Mouse (Mus musculus) right cerebral cortex, postnatal 25 days (tissue): ENCODE data around the gene Map1lc3b.
A peak's percentile ranks its signal among the peaks of the same experiment; 100 is the strongest.

Experiments
- DNase-seq: peaks from one replicate; pipeline ENCODE4 v3.0.0; 2022

Gene Map1lc3b

DNA sequence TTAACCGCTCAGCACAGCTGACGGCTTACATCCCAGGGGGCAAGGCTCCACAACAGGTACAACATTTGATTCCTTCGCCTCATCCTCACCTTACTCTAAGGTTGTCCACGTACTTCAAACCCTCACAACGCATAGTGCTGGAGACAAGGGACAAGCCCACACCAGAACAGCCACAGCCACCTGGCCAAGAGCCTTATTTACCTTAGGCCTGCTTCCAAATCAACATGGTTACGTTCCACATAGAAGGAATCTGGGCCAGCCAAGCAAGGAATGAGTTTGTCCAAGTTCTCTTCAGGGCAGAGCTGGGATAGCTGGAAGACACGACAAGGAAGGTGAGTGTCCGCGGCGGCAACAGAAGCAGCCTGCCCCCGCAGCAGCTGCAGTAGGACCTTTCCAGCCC, 19.8 kb downstream of the Map1lc3b start:
- no peak for DNase-seq

DNA sequence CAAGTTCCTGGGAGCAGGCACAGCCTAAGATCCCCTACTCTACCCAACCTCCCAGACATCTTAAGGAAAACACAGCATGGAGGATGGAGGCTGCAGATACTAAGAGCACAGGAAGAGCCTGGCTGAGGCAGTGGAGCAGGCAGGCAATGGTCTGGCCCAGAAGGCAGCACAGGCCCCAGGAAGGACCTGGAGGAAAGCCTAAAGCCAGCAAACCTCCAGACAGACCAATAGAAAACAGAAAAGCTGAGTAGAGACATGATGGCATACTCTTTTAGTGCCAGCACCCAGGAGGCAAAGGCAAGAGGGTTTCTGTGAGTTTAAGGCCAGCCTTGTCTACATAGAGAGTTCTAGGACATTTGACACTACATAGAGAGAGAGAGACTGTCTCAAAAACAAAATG, 23.3 kb downstream of the Map1lc3b start:
- DNase-seq: no peak

- DNase-seq: no peak
Measured at GRCm38 (mm10) chr8:121619401-121619995, 29.3 kb downstream of the Map1lc3b start.

GRCm38 (mm10) chr8:121620801-121621516, 30.8 kb downstream of the Map1lc3b start:
- no peak for DNase-seq

DNA sequence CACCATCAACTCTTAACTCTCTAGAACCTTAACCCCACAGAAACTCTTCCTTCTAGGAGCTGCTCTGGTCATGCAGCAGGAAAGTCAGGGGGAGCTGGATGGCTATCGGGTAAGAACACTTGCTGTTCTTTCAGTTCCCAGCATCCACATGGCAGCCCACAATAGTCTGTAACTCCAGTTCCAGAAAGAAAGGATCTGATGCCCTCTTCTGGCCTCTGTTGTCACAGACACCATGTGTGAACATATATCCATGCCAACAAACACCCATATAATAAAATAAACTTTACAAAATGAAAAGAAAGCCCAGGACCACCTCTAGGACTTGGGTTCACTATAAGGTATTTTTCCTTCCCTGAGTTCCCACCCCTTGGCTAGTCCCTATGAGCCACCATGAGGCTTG, 31.7 kb downstream of the Map1lc3b start:
- no peak for DNase-seq

DNA sequence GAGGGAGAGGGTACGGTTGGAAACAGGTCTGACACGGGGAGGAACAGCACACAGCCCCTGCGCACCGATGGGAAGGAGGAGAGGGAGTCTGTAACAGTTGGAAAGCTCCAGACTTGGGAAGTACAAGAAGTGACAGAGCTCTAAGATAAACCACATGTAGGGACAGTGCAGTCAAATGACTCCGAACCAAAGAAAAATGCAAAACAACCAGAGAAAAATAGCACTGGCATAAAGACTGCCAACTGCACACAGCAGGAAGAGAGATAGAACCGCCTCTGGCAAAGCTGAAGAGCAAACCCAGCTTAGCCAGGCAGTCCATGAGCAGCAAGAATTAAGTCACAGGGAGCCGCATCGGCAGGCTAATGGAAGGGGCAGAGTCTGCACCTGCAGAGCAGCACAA, 32.9 kb downstream of the Map1lc3b start:
- no peak for DNase-seq

DNA sequence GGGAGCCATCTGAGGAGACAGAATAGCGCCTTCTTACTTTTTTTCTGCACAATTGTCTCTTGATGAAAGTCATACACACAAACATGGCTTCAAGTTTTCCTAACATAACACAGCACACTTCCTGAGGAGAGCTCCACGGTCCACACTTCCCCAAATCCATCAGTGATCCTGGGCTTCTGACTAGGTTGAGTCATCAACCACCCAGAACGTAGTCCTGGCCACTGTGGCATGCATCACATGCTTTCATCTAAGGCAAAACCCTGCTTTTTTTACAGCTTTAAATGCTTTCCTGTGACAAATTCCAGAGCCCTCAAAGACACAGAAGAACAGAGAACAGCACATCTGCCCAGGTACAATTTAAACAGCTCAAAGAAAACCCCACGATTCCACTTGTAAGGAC, 38.5 kb downstream of the Map1lc3b start:
- no peak for DNase-seq

DNA sequence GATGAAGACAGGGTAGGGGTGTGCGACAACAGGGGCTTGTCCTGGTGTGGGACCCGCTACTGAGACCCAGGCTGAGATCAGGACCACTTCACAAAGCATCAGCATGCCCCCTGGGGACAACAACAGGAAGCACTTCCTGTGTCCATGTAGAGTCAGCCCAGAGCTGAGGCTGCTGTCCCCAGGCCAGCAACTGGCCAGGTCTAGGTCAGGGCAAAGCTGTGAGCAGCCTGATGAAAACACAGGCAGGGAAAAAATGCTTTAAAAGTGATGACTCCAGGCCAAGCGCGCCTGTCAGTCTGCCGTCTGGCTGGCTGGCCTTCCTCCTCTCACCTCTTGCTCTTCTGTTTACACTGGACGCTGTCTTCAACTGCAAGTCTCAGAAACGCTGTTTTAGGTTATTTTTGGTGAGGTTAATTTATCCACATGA, 41.5 kb downstream of the Map1lc3b start:
- no peak for DNase-seq

DNA sequence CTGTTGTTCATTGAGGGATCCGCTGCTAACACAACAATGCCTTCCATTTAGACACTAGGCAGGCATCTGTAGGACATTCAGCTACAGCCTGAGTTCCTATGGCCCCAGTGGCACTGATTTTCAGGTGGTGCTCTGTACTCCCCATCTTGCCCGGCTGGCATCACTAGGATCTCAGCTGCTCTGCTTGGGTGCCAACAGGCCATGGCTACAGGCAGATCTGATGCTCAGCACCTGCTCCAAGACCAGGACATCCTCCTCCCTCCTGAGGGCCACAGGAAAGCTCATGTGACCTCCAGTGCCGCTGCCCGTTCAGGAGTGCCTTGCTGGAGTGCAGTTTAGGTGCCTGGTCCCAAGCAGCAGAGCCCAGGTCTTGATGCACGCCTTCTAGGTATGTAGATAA, 42.2 kb downstream of the Map1lc3b start:
- DNase-seq: no peak

GRCm38 (mm10) chr8:121635534-121635933, 45.4 kb downstream of the Map1lc3b start:
- no peak for DNase-seq

DNA sequence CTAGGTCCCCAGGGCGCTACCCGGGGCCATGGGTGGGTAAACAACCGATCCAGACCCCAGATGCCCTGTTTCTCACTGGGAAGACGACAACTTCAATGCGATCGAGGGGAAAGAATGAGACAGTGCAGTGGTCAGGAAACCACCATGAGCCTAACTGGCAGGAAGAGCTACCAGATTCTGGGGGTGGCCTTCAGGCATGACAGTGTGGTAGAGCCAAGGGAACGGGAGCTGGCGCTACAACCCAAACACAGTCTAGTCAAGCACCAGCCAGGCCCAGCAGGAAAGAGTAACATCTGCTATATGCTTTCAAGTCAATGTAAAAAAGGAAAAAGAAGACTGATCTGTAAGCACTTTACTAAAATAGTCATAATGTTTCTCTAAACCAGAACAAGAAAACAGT, 46.0 kb downstream of the Map1lc3b start:
- peak; percentile 29 for DNase-seq

GRCm38 (mm10) chr8:121642804-121643203, 52.6 kb downstream of the Map1lc3b start:
- DNase-seq: no peak

DNA sequence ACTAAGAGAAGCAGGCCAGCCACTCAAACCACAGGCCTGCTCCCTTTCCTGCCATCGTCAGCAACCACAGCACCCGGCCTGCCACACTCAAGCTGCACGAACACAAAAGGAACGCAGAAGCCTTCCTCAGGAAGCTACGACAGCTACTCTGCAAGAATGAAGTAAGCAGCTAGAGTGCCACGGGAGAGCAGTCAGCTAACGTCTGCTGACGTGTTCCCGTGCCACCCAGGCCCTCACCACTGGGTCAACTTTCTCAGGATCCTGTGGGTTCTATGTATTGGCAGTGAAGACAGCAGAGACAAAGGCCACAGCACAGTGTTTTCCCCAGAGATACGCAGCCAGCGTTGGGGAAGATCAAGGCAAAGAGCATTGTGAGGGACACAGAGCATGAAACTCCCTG, 53.2 kb downstream of the Map1lc3b start:
- no peak for DNase-seq

DNA sequence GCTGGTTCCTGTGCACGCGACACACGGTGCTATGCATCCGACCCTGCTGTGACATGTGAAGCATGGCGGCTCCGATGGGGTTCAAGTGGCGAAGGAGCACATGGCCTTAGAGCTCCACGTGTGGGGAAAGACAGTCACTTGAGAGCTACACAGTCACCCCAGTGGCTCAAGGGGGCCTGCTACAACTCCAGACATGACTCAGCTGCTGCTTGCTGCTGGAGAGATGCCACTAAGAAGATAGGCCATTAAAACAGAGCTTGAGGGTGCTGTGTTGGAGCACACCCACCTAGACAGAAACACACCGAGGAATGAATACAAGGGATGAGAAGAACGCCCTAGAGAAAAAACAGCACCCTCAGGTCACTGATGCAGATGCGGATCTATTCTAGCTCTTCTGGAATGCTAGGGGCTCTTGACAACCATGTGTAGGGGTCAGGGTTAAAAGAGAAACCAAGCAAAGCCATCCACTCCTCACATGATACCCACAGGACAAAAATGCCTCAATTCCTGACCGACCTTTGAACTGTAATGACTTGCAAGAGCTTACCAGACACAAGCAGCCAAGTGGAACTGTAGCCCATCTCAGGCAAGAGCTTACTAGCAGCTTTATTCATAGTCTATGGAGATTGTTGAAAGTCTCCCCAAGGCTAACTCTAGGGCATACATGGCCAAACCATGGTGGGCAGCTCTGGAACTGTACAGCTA, 57.5 kb downstream of the Map1lc3b start:
- no peak for DNase-seq
